Mouse (Mus musculus): ENCODE measurements around the gene Rubcnl.

- TF ChIP-seq POLR2A (IDR thresholded peaks at IDR 0.05; ENCODE audit: low read depth, low read length) (no peak), CTCF (IDR thresholded peaks at IDR 0.05; ENCODE audit: extremely low read depth, insufficient read depth, insufficient read length, insufficient replicate concordance) (no peak)
Measured at GRCm38 (mm10) chr14:75054455-75055343, 38.9 kb downstream of the Rubcnl start.
